Mouse (Mus musculus) lung, embryonic 15.5 days (tissue): ENCODE results near the gene Pprc1. TPM values are rescaled to one million over a fixed set of nuclear protein-coding genes. Genes with fewer than 3 reads are reported as not detected.

Experiments
- ATAC-seq: fragments of 200-750 bp; cut with Nextera tagmentation; 2 replicates; pipeline ENCODE4 v1.8.0; 2017; ENCODE audit warnings: moderate number of reproducible peaks, borderline replicate concordance; ENCODE audit not compliant: low FRiP score, low TSS enrichment; ENCODE audit errors: extremely low read depth
- H3K27ac ChIP-seq: fragments of 300-500 bp; sonication (generic); 2 replicates; pipeline ENCODE4 v1.5.1; 2015; ENCODE audit warnings: moderate library complexity, mild to moderate bottlenecking, inconsistent platforms
- H3K27me3 ChIP-seq: fragments of 300-500 bp; sonication (generic); 2 replicates; pipeline ENCODE4 v1.6.1; 2015; ENCODE audit warnings: inconsistent platforms
- H3K36me3 ChIP-seq: fragments of 300-500 bp; sonication (generic); 2 replicates; pipeline ENCODE4 v1.6.1; 2015; ENCODE audit warnings: inconsistent platforms
- H3K4me1 ChIP-seq: fragments of 300-500 bp; sonication (generic); 2 replicates; pipeline ENCODE4 v1.6.1; 2015; ENCODE audit warnings: inconsistent platforms
- H3K4me2 ChIP-seq: fragments of 300-500 bp; sonication (generic); 2 replicates; pipeline ENCODE4 v1.6.1; 2015; ENCODE audit warnings: inconsistent platforms, mild to moderate bottlenecking, moderate library complexity
- H3K4me3 ChIP-seq: fragments of 300-500 bp; sonication (generic); 2 replicates; pipeline ENCODE4 v1.5.1; 2015; ENCODE audit warnings: mild to moderate bottlenecking, inconsistent platforms
- H3K9ac ChIP-seq: fragments of 300-500 bp; sonication (generic); 2 replicates; pipeline ENCODE4 v1.6.1; 2015; ENCODE audit warnings: inconsistent platforms
- H3K9me3 ChIP-seq: fragments of 300-500 bp; sonication (generic); 2 replicates; pipeline ENCODE4 v1.6.1; 2016; ENCODE audit warnings: inconsistent platforms
- WGBS: fragments of 180-500 bp; shearing (Covaris S2); methylation state at CpG from one replicate; pipeline ENCODE4 v1.1.7; 2015; 5-methylcytosine and 5-hydroxymethylcytosine counted together
- polyA plus RNA-seq: library from polyadenylated mRNA; unstranded; fragments of >200 nt; fragmentation: Nextera tagmentation; extraction: Ambion mirVana; gene quantifications from 2 replicates; pipeline ENCODE4 v1.2.1, GENCODE M21; 2015

Gene Pprc1
- 28.0 and 29.5 TPM in 2 replicates for polyA plus RNA-seq

DNA sequence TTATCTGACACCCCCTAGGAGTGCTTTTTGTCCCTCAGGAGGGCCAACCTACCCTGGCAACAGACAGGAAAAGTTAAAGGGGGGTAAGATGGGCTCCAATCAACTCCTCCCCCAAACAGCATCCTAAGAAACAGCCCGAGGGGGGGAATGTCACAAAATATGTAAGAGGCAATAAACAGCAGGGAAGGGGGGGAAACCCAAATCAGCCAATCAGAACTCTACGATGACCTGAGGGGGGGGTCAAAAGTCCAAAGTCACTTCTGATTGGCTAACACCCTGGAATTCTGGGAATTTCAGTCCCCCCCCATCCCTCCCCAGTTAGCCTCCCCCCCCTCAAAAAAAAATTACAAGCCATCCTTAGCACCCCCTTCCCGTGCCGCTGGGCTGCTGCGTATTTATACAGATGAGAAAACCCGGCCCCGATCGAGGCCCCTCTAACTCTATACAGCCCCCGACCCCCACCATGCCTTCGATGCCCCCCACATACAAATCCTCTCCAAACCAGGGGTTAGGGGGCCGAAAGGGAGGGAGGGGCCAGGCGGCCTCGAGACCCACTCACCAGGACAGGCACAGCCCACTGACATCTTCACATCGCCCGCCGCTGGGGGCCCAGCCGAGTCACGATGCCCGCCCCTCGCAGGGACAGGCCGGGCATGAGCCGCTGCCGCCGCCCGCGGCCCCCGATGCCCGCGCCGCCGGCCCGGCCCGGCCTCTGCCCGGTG, at the start of gene Pprc1:
Pprc1 (plus strand) TSS at position 616 of the 722 bp plus-strand sequence.
- Histone ChIP-seq H3K9me3 (no peaks in the 10 kb centered on the region), H3K4me1 (peaks cover 67% of the 10 kb centered on the region), H3K4me2 (peak within 1 kb of the TSS; percentile 85), H3K9ac (peak within 1 kb of the TSS; percentile 99), H3K4me3 (peak within 1 kb of the TSS; percentile 95), H3K36me3 (no peaks in the 10 kb centered on the region), H3K27me3 (no peaks in the 10 kb centered on the region), H3K27ac (peak within 1 kb of the TSS; percentile 99)
- WGBS = under 1% methylated on average over 32 of the region's 34 CpGs
- ATAC-seq = no peak

DNA sequence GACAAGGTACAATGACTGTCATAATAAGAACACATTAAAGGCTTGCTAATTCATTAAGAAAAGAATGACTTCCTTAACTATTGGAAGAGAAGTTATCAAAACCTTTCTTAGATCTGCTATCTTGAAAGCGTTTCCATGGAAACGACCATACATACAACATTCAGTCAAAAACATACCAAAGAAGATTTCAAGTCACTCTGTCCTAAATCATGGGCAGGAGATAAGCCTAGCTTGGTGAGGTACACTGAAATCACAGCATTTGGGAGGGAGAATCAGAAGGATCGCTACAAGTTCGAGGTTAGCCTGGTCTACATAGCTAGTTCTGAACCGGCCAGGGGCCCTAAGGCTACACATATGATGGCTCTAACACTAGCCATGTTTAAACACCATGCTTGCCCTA, 47.3 kb upstream of the Pprc1 start:
- Histone ChIP-seq H3K27me3 (no peaks in the 10 kb centered on the region), H3K27ac (peak overlapping the region; percentile 96; the same call in 1 of the 2 replicates), H3K4me1 (peaks cover 12% of the 10 kb centered on the region; the same call in 1 of the 2 replicates), H3K4me3 (peak overlapping the region; percentile 91), H3K4me2 (peak overlapping the region; percentile 70), H3K9ac (peak overlapping the region; percentile 94), H3K9me3 (no peaks in the 10 kb centered on the region), H3K36me3 (no peaks in the 10 kb centered on the region)
- ATAC-seq = no peak
- WGBS = 53% methylated on average over 5 of the region's 5 CpGs

DNA sequence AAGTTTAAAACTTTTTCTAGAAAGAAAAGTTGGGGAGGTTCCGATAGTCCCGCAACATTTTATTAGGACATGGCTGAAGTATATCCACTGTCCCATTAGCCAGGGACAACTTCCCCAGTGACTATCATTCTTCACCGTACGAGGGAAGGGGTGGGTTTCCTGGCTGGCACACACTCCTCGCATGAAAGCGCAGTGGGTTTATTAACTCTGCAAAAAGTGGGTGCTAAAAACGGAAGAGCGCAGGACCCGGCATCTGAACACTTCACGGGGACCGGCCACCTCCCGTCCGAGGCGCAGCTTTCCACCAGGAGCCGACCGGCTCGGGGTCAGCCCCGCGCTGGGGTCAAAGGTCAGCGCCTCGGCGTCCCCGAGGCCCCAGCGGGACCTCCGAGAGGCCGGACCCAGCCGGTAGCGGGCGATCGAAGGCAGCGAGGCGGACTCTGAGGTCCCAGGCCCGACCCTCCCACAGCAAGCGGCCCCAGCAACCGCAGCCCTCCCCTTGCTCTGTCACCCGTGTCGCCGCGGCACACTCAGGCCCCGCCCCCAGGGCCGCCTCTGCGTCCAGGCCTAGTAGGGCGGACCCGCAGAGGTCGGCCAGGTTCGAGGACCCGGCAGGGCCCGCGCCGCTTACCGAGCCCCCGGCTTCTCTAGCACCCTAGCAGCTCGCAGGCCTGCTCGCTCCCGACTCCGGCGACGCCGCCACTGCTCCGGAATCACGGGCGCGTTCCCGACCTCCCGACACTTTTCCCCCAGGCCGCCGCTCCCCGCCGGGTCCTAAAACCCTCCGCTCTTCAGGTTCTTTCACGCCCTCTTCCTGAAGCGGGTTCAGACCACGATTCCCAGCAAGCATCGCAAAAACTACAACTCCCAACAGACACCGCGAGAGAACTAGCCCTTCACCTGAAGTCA, 46.6 kb upstream of the Pprc1 start, which contains the start of gene Armh3:
Armh3 (minus strand) TSS at position 704 of the 909 bp plus-strand sequence.
- H3K27ac ChIP-seq = peak within 1 kb of the TSS; percentile 96
- no peaks in the 10 kb centered on the region for H3K27me3 ChIP-seq
- peak; percentile 97 for ATAC-seq
- peak within 1 kb of the TSS; percentile 91 for H3K4me3 ChIP-seq
- H3K36me3 ChIP-seq = no peaks in the 10 kb centered on the region
- peak within 1 kb of the TSS; percentile 70 for H3K4me2 ChIP-seq
- peaks cover 12% of the 10 kb centered on the region; the same call in 1 of the 2 replicates for H3K4me1 ChIP-seq
- WGBS = 1% methylated on average over 74 of the region's 76 CpGs
- H3K9me3 ChIP-seq = no peaks in the 10 kb centered on the region
- peak within 1 kb of the TSS; percentile 94 for H3K9ac ChIP-seq

DNA sequence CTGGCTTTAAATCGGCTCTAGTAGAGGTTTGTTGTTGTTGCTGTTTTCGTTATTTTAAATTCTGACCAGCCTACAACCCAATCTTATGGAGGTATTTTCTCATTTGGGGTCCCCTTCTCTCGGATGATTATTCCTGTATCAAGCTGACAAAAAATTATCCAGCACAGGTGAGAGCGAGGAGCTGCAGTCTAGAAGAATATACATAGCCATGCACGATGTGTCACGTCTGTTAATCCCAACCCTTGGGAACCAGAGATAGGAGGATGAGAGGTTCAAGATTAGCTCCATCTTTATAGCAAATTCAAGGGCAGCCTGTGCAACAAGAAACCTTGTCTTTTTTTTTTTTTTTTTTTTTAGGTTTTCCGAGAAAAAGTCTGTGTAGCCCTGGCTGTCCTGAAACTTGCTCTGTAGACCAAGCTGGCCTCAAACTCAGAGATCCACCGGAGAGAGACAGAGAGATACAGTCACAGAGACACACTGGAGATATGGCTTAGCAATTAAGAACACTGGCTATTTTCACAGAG, 45.9 kb upstream of the Pprc1 start:
- H3K9me3 ChIP-seq = no peaks in the 10 kb centered on the region
- H3K27ac ChIP-seq = no peak overlapping the region
- peak overlapping the region; percentile 94 for H3K9ac ChIP-seq
- peak overlapping the region; percentile 91 for H3K4me3 ChIP-seq
- H3K4me1 ChIP-seq = peaks cover 12% of the 10 kb centered on the region; the same call in 1 of the 2 replicates
- H3K27me3 ChIP-seq = no peaks in the 10 kb centered on the region
- no peak for ATAC-seq
- no peaks in the 10 kb centered on the region for H3K36me3 ChIP-seq
- peak overlapping the region; percentile 70 for H3K4me2 ChIP-seq
- 7% methylated on average over 8 of the region's 8 CpGs for WGBS

DNA sequence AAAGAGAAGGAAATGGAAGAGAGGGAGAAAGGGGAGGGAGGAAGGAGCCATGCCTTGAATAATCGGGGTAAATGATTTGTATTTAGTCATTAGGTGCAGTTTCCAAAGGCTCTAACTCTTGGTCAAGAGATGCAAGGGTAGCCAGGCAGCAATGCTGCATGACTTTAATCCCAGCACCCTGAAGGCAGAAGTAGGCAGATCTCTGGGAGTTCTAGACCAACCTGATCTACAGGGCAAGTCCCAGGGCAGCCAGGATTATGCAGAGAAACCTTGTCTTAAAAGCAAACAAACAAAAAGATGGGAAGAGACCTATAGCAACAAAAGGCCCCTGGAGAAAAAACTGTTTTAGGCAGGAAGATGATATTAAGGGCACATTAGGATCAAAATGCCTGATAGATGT, 45.3 kb upstream of the Pprc1 start:
- 57% methylated on average over 1 of the region's 1 CpGs for WGBS
- Histone ChIP-seq H3K4me1 (peaks cover 18% of the 10 kb centered on the region), H3K27me3 (no peaks in the 10 kb centered on the region), H3K36me3 (no peaks in the 10 kb centered on the region), H3K9ac (no peak overlapping the region), H3K4me2 (no peak overlapping the region), H3K9me3 (no peaks in the 10 kb centered on the region), H3K27ac (no peak overlapping the region), H3K4me3 (no peak overlapping the region)
- ATAC-seq = no peak

- no peak overlapping the region for H3K9ac ChIP-seq
- H3K27me3 ChIP-seq = no peaks in the 10 kb centered on the region
- H3K36me3 ChIP-seq = 0 out of 2 replicates have a peak, but pooled peaks cover 3% of the 10 kb centered on the region
- no peak overlapping the region for H3K4me3 ChIP-seq
- H3K4me2 ChIP-seq = no peak overlapping the region
- peaks cover 26% of the 10 kb centered on the region for H3K4me1 ChIP-seq
- H3K27ac ChIP-seq = no peak overlapping the region
- no peaks in the 10 kb centered on the region for H3K9me3 ChIP-seq
- WGBS = 72% methylated on average over 9 of the region's 9 CpGs
- no peak for ATAC-seq
Measured at GRCm38 (mm10) chr19:46002279-46002678, 42.4 kb upstream of the Pprc1 start.

DNA sequence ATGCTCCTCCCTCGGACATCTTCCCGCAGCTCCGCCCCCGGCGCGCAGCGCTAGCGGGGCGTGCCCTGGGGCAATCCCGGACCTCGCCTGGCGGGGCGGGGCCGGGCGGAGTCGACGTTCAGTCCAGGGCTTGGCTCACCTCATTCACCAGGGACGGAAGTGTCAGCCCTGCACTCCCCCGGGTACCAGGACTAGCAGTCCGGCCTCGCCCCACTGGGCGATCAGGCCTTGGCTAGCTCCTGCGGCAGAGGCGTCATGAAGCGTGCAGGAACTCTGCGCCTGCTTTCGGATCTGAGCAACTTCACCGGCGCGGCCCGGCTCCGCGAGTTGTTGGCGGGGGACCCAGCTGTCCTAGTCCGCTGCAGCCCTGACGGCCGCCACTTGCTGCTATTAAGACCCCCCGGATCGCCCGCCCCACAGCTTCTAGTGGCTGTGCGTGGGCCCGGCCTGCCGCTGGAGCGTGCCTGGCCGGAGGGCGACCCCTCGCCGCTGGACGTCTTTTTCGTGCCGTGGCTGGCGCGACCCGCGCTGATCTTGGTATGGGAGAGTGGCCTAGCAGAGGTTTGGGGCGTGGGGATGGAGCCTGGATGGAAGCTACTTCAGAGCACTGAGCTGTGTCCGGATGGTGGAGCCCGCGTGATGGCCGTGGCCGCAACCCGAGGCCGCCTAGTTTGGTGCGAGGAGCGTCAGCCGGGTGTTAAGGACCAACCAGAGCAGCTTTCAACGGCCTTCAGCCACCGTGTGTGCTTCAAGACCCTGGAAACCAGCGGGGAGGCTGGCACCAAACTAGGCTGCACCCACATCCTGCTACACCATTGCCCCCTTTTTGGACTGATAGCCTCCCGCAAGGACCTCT, 41.1 kb upstream of the Pprc1 start, which contains the start of gene Hps6:
Hps6 (plus strand) TSS at position 138 of the 856 bp plus-strand sequence.
- peak; percentile 90 for ATAC-seq
- WGBS = 2% methylated on average over 70 of the region's 70 CpGs

GRCm38 (mm10) chr19:46004814-46005466, 39.7 kb upstream of the Pprc1 start:
- no peak; the same call in 1 of the 2 replicates for ATAC-seq
- Histone ChIP-seq H3K36me3 (0 out of 2 replicates have a peak, but pooled peaks cover 3% of the 10 kb centered on the region), H3K4me1 (peaks cover 20% of the 10 kb centered on the region), H3K4me2 (peak overlapping the region; percentile 98; the same call in 1 of the 2 replicates), H3K27ac (no peak overlapping the region), H3K27me3 (no peaks in the 10 kb centered on the region), H3K4me3 (no peak overlapping the region), H3K9ac (no peak overlapping the region), H3K9me3 (no peaks in the 10 kb centered on the region)
- WGBS = 81% methylated on average over 17 of the region's 17 CpGs

More for the DNA sequence above, 41.1 kb upstream of the Pprc1 start, which contains the start of gene Hps6:
- Histone ChIP-seq H3K9ac (peak within 1 kb of the TSS; percentile 71), H3K4me1 (peaks cover 22% of the 10 kb centered on the region), H3K4me3 (peak within 1 kb of the TSS; percentile 78), H3K27ac (peak within 1 kb of the TSS; percentile 48), H3K36me3 (0 out of 2 replicates have a peak, but pooled peaks cover 3% of the 10 kb centered on the region), H3K4me2 (peak within 1 kb of the TSS; percentile 98), H3K27me3 (no peaks in the 10 kb centered on the region), H3K9me3 (no peaks in the 10 kb centered on the region)

DNA sequence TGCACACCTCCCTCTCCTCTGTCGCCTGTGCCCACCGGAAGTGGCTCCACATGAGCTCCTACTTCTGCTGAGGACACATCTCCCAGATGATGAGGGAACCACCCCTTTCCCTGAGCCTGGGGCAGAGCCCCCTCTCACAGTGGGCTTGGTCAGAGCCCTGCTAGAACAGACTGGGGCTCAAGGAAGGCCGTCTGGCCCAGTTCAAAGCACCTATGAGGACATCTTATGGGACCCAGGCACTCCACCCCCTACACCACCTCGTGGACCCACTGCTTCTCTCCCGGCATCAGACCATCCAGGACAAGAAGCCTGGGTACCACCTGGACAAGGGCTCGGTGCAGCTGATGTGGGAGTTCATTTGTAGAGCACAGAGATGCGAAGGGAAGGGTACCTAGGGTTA, 39.0 kb upstream of the Pprc1 start:
- H3K27ac ChIP-seq = no peak overlapping the region
- no peak overlapping the region for H3K9ac ChIP-seq
- WGBS = 83% methylated on average over 7 of the region's 7 CpGs
- no peaks in the 10 kb centered on the region for H3K9me3 ChIP-seq
- no peak for ATAC-seq
- peaks cover 20% of the 10 kb centered on the region for H3K4me1 ChIP-seq
- H3K27me3 ChIP-seq = no peaks in the 10 kb centered on the region
- 0 out of 2 replicates have a peak, but pooled peaks cover 3% of the 10 kb centered on the region for H3K36me3 ChIP-seq
- no peak overlapping the region for H3K4me2 ChIP-seq
- H3K4me3 ChIP-seq = no peak overlapping the region

DNA sequence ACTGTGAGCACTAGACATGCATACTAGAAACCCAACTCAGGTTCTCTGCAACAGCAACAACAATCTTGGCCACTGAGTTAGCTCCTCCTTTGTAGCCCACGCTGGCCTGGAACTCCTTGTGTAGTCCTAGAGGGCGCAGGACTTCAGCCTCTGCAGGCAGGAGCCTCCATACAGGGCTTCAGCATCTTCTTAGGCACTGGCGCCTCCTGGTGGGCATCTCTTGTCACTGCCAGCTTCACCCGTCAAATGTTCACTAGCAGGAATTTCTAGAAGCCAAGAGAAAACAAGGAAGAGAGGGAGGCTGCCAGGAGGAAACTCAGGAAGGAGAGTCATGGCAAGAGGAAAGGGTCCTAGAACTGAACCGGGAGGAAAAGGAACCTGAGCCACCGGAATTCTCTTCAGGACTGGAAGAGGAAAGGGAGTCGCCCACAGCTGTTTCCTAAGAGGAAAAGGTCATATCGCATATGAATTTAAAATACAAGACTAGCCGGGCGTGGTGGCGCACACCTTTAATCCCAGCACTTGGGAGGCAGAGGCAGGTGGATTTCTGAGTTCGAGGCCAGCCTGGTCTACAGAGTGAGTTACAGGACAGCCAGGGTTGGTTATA, 30.0 kb upstream of the Pprc1 start:
- H3K9ac ChIP-seq = no peak overlapping the region
- H3K27me3 ChIP-seq = no peaks in the 10 kb centered on the region
- no peaks in the 10 kb centered on the region for H3K4me1 ChIP-seq
- no peaks in the 10 kb centered on the region for H3K9me3 ChIP-seq
- ATAC-seq = peak; percentile 83
- H3K4me2 ChIP-seq = no peak overlapping the region
- H3K27ac ChIP-seq = no peak overlapping the region
- no peaks in the 10 kb centered on the region for H3K36me3 ChIP-seq
- WGBS = 34% methylated on average over 12 of the region's 12 CpGs
- no peak overlapping the region for H3K4me3 ChIP-seq
